Mouse (Mus musculus) CD4-positive, CD25-positive, alpha-beta regulatory T cell, adult 4 months (primary cell): ENCODE results near the gene Olfr419. TPM values are rescaled to one million over a fixed set of nuclear protein-coding genes. Genes with fewer than 3 reads are reported as not detected.

ENCODE experiments used
- ATAC-seq: one replicate; pipeline ENCODE4 v1.8.0; 2017
- polyA plus RNA-seq, 2 experiments: library from polyadenylated mRNA; unstranded; fragments of 100-300 nt; shearing (Covaris generic); gene quantifications; one replicate each; pipeline ENCODE4 v1.2.1; 2017

Gene Olfr419
- polyA plus RNA-seq, result not detected

DNA sequence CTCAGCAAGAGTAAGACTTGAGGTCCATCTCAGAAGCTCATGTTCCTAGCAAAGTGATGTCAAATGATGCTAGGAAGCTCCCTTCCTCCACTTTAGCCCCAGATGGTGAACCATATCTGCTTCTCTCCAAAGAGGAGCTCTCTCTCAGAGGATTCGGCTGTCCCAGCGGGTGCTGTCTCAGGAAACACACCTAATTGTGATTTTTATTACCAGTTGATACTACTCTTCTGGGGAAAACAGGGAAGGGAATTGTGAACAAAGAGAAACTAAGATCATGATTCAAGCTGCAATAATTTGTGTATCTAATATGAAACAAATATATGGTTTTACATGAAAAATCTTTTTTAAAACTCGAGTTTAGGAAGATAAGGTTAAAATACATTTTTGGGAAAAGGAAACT, at the start of gene Olfr419:
Olfr419 (minus strand) TSS at position 101 of the 400 bp plus-strand sequence.
- no peak for ATAC-seq

DNA sequence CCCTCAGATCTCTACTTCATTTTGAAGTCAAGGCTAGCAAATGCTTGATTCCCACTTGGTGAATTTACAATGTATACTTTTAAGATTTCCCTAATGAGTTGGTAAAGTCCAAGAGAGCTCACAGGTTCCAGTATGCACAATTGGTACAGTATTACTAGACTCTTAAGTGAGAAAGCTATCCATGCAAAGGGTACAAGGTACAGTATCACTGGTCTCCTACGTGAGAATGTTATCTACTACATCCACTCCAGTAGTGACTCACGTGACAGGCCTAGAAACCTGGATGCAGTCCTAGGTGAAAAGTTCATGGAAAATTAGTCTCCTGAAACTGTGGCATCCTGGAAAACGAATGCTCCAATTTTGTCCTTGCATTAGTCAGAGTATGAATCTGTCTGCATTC, 18.8 kb upstream of the Olfr419 start:
- no peak for ATAC-seq

DNA sequence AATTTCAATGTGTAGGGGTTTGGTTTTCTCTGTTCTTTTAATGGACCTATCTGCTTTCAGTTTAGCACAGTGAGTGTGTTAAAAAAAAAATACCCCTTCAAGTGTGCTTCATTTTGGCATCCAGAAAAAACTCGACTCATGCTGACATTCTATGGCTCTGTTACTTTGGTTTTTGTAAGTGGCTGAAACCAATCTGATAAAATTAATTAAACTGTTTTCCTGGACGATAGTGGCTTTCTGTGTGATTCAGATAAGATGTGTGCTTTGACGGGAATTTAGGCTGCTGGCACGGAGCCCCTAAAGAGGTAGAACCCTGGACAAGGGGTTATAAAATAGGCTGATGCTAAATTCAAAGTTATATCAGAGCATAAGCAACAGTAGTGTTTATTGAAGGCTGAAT, 17.3 kb upstream of the Olfr419 start:
- ATAC-seq, result no peak

DNA sequence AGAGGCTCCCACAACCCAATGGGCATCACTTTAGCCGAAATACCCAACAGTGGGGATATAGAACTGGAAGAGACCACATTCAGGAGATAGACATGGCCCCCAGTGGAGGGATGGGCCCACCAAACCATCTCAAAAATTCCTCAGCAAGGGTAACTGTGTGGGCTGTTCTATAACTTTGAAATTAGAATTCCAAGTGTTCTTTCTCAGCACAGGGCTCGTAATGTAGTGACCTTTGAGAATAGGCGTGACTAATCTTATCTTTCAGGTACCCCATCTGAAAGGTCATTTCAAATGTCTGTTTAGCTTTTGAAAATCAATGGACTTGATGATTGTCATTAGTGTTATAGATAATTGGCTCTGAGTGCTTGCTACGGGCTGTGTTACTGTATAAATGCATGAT, 16.0 kb upstream of the Olfr419 start:
- no peak for ATAC-seq

DNA sequence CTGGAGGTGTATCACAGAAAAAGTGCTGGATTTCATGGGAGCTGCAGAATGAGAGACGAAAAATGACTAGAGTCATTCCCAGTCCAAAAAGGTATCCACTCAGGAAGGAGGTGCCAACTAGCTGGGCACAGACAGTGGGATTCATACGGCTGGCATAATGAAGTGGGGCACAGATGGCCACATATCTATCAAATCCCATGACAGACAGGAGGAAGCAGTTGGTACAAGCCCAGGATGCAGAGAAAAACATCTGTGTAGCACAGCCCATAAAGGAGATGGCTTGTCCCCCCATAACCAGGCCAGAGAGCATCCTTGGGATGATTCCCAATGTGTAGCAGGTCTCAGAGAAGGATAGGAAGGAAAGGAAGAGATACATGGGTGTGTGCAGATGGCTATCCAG, 1.5 kb downstream of the Olfr419 start:
- ATAC-seq, result no peak

DNA sequence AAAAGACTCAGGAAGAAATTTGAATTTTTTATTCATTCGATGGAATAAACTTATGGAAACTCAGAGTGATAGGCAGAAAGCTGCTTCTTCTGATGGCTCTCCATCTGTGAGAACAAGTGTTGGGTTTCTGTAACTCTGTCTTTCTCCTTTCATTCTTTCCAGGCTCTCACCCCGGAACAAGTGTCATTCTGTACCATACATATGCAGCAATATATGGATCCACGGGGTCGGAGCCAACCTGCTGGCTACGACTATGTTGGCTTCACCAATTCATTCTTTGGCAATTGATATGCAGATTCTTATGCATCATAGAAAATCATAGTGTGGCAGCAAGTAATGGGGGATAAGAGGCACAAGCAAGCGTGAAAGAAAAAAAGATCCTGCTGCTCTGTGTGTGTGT, 4.7 kb downstream of the Olfr419 start:
- no peak for ATAC-seq

- no peak for ATAC-seq
Measured at GRCm38 (mm10) chr1:174246080-174246479, 5.8 kb downstream of the Olfr419 start.

GRCm38 (mm10) chr1:174244621-174245020, 7.2 kb downstream of the Olfr419 start:
- no peak for ATAC-seq

- ATAC-seq, result no peak
Measured at GRCm38 (mm10) chr1:174239916-174240315, 11.9 kb downstream of the Olfr419 start.

- no peak for ATAC-seq
Measured at GRCm38 (mm10) chr1:174216528-174217204, 35.2 kb downstream of the Olfr419 start.

- ATAC-seq, result no peak
Measured at GRCm38 (mm10) chr1:174215270-174216038, 36.4 kb downstream of the Olfr419 start.

DNA sequence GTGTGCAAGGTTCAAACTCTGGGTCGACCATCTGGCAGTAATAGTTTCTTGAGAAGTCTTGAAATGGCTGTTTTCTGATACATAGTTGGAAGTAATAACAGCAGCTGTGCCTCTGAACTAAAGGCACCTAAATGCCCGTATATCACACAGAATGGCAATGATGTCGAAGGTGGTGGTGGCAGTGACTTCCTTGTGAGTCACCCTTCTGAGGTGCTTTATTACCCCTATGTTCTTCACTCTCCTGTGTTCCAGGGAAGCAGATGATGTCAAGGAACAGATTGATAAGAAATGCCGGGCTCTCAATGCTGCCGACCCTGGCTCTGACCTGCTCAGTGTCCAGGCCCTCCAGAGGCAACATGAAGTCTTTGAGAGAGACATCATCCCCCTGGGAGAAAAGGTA, 39.6 kb downstream of the Olfr419 start:
- ATAC-seq, result no peak

DNA sequence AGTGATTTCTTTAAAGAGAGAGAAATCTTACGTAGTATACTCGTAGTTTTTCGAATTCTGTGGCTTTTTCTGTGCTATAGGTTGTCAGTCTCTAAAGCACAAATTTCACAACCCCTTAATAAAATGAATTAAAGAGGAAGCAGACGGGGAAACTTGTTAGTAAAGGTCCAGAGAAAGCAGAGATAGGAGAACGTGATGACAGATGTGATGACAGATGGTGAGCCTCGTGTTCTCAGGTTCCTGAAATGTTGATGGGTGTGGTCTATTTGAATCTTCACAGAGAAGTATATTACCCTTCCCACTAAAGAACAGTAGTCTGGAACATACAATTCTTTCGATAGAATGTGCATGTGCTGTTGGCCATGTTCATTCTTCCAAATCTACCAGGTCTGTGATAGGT, 47.2 kb downstream of the Olfr419 start:
- ATAC-seq, result no peak

Other genes with a start within 250 kb of the Olfr419 start
- gene Ifi205, start 220.3 kb downstream of the Olfr419 start, polyA plus RNA-seq, result under 1 TPM in 1 of 2 experiments, not detected in 1; 0.61 TPM
- not detected for gene Olfr433, start 211.4 kb downstream of the Olfr419 start, polyA plus RNA-seq
- gene Olfr432, start 202.9 kb downstream of the Olfr419 start, polyA plus RNA-seq, result not detected
- gene Olfr430, start 185.5 kb downstream of the Olfr419 start, polyA plus RNA-seq, result not detected
- gene Olfr429, start 167.7 kb downstream of the Olfr419 start, polyA plus RNA-seq, result not detected
- gene Olfr427, start 155.2 kb downstream of the Olfr419 start, polyA plus RNA-seq, result not detected
- not detected for gene Olfr231, start 130.9 kb downstream of the Olfr419 start, polyA plus RNA-seq
- gene Olfr424, start 120.5 kb downstream of the Olfr419 start, polyA plus RNA-seq, result not detected
- gene Olfr420, start 96.4 kb downstream of the Olfr419 start, polyA plus RNA-seq, result not detected
- under 1 TPM in 1 of 2 experiments, not detected in 1; 0.06 TPM for gene Spta1, start 79.3 kb downstream of the Olfr419 start, polyA plus RNA-seq
- gene Mptx1, start 78.5 kb upstream of the Olfr419 start, polyA plus RNA-seq, result not detected
- not detected for gene Olfr417, start 113.1 kb upstream of the Olfr419 start, polyA plus RNA-seq
- gene Olfr248, start 139.0 kb upstream of the Olfr419 start, polyA plus RNA-seq, result not detected
- not detected for gene Olfr414, start 172.0 kb upstream of the Olfr419 start, polyA plus RNA-seq
- under 1 TPM in 1 of 2 experiments, not detected in 1; 0.11 TPM for gene Olfr220, start 190.0 kb upstream of the Olfr419 start, polyA plus RNA-seq
- gene Fmn2, start 249.8 kb upstream of the Olfr419 start, polyA plus RNA-seq, result not detected